Mouse (Mus musculus) neutrophil, adult 59 days (primary cell): ENCODE measurements around the gene Gm21119. TPM values are rescaled to one million over a fixed set of nuclear protein-coding genes. Genes with fewer than 3 reads are reported as not detected.

Experiments used
- total RNA-seq, 2 experiments: library from RNA; stranded (reverse); gene quantifications; 1 replicate in 1 of 2; 2 replicates in 1 of 2; pipeline ENCODE4 v1.2.4; 2023

The Gm21119 gene
- under 1 TPM in 1 of 2 experiments, not detected in 1; 0.16 TPM for total RNA-seq

DNA sequence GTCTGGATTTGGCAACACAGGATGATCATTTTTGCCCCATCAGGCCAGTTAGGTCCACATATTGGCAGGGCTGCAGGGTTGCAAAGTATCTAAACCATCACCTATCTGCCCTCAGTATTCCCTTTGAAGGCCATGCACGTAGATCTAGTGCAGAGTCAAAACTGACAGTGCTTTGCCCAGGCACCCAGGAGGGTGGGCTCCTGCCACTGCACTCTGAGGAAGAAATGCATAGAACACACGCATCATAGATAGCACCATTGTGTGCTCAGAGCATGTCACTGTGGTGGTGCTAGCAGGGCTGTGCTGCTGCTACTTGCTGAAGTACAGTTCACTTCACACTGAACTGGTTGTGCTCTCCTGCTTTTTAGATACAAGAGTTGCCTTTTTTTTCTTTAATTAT lies at the start of gene Gm21119:
Gene Gm21119, plus strand, starts transcription at position 301 of the 400 bp plus-strand sequence.

